Mouse (Mus musculus): Measurements from ENCODE around the gene Mycbp.

DNA sequence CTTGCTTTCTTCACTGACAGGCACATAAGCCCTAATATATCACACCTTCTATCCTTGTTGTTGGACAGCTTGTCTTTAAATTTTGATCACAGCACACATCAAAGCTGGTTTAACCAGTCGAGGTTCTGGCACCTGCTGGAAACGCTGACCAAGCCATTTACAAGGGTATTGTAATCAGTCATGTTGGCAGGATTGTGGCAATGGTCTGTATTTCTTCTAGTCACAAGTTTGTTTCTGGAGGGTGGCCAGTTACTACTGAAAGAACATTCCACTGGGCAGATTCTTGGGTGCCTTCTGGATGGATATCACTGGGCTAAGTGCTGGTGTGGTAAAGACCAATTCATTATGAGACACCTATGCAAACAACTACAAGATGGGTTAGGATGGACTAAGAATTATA is 7.8 kb downstream of the Mycbp start:
- TF ChIP-seq CTCF (IDR thresholded peaks at IDR 0.05): no peak
- no peak for TF ChIP-seq POLR2A (IDR thresholded peaks at IDR 0.05; ENCODE audit: insufficient read depth, low read depth, low read length)
- no peak for TF ChIP-seq EP300 (IDR thresholded peaks at IDR 0.05; ENCODE audit: insufficient read depth, low read depth, low read length)
